Mouse (Mus musculus) c-Kit-negative CD71-positive TER-119-positive erythroid progenitor cells, embryonic 14.5 days (primary cell): ENCODE measurements around the gene Cactin.

Experiments used
- DNase-seq: peaks from one replicate; pipeline ENCODE4 v3.0.0-alpha.2; 2013; ENCODE audit warnings: low read depth, low spot score

Cactin gene

GRCm38 (mm10) chr10:81320550-81321347, at the start of gene Cactin:
Gene Cactin, plus strand, starts transcription at chr10:81321103.
- peak; percentile 100 for DNase-seq

- no peak for DNase-seq
Measured at GRCm38 (mm10) chr10:81272356-81272755, 48.5 kb upstream of the Cactin start.

GRCm38 (mm10) chr10:81273842-81274241, 47.1 kb upstream of the Cactin start:
- no peak for DNase-seq

GRCm38 (mm10) chr10:81277676-81278075, 43.2 kb upstream of the Cactin start:
- DNase-seq = no peak

GRCm38 (mm10) chr10:81279496-81279895, 41.4 kb upstream of the Cactin start:
- no peak for DNase-seq

GRCm38 (mm10) chr10:81284189-81284588, 36.7 kb upstream of the Cactin start:
- DNase-seq = no peak

- no peak for DNase-seq
Measured at GRCm38 (mm10) chr10:81284719-81285118, 36.2 kb upstream of the Cactin start.

- peak; percentile 56 for DNase-seq
Measured at GRCm38 (mm10) chr10:81285694-81286450, 35.0 kb upstream of the Cactin start.

- DNase-seq = no peak
Measured at GRCm38 (mm10) chr10:81286586-81286985, 34.3 kb upstream of the Cactin start.

- DNase-seq = peak; percentile 51
Measured at GRCm38 (mm10) chr10:81287513-81288157, 33.3 kb upstream of the Cactin start.

GRCm38 (mm10) chr10:81288601-81289000, 32.3 kb upstream of the Cactin start:
- no peak for DNase-seq

GRCm38 (mm10) chr10:81289278-81289677, 31.6 kb upstream of the Cactin start:
- no peak for DNase-seq

- no peak for DNase-seq
Measured at GRCm38 (mm10) chr10:81289811-81290210, 31.1 kb upstream of the Cactin start.

- DNase-seq = no peak
Measured at GRCm38 (mm10) chr10:81290698-81291460, 30.0 kb upstream of the Cactin start.

- no peak for DNase-seq
Measured at GRCm38 (mm10) chr10:81291511-81292104, 29.3 kb upstream of the Cactin start, which contains the start of gene Tjp3. Gene Tjp3, minus strand, starts transcription at chr10:81291581.

GRCm38 (mm10) chr10:81292554-81293333, 28.2 kb upstream of the Cactin start, which contains the start of gene Pip5k1c:
Gene Pip5k1c, plus strand, starts transcription at chr10:81292963.
- DNase-seq = peak; percentile 100

- DNase-seq = peak; percentile 35
Measured at GRCm38 (mm10) chr10:81293334-81294030, 27.4 kb upstream of the Cactin start.

- DNase-seq = no peak
Measured at GRCm38 (mm10) chr10:81294442-81294841, 26.5 kb upstream of the Cactin start.

GRCm38 (mm10) chr10:81295185-81295584, 25.7 kb upstream of the Cactin start:
- no peak for DNase-seq

GRCm38 (mm10) chr10:81297246-81297645, 23.7 kb upstream of the Cactin start:
- no peak for DNase-seq
